Mouse (Mus musculus) layer of hippocampus, adult 8-10 months (tissue): ENCODE results near the gene Nfyb. TPM values are rescaled to one million over a fixed set of nuclear protein-coding genes. Genes with fewer than 3 reads are reported as not detected.

Experiments
- DNase-seq, 2 experiments: peaks; one replicate each; pipeline ENCODE4 v3.0.0; 2022; ENCODE audit warnings: low spot score in 2 of 2
- total RNA-seq, 4 experiments: library from RNA; stranded (reverse); gene quantifications; 2 replicates each; pipeline ENCODE4 v1.2.4; 2022

Nfyb gene
- total RNA-seq: 10 to 100 TPM; 58.1 to 69.3 (median 62.9) TPM

- DNase-seq: peak; percentile 97
These were observed at the start of gene Nfyb for GRCm38 (mm10) chr10:82763840-82764631. Nfyb (minus strand) TSS chr10:82764144.

GRCm38 (mm10) chr10:82811855-82812431 is 48.0 kb upstream of the Nfyb start:
- DNase-seq: peak in 1 of 2 experiments; percentile 47

GRCm38 (mm10) chr10:82809352-82809751 is 45.4 kb upstream of the Nfyb start:
- DNase-seq: no peak

- DNase-seq: no peak
These were observed 44.9 kb upstream of the Nfyb start for GRCm38 (mm10) chr10:82808891-82809290.

GRCm38 (mm10) chr10:82808155-82808554 is 44.2 kb upstream of the Nfyb start:
- DNase-seq: no peak

GRCm38 (mm10) chr10:82807238-82807637 is 43.3 kb upstream of the Nfyb start:
- DNase-seq: no peak

- no peak for DNase-seq
These were observed 42.5 kb upstream of the Nfyb start for GRCm38 (mm10) chr10:82806414-82806813.

- no peak for DNase-seq
These were observed 41.2 kb upstream of the Nfyb start for GRCm38 (mm10) chr10:82805111-82805510.

- no peak for DNase-seq
These were observed 40.5 kb upstream of the Nfyb start for GRCm38 (mm10) chr10:82804396-82804795.

- no peak for DNase-seq
These were observed 36.1 kb upstream of the Nfyb start for GRCm38 (mm10) chr10:82800094-82800493.

- no peak for DNase-seq
These were observed 34.5 kb upstream of the Nfyb start for GRCm38 (mm10) chr10:82798312-82798933.

GRCm38 (mm10) chr10:82797119-82797491 is 33.2 kb upstream of the Nfyb start:
- DNase-seq: no peak

- peak; percentile 37 for DNase-seq
These were observed 32.7 kb upstream of the Nfyb start for GRCm38 (mm10) chr10:82796471-82797118.

- DNase-seq: no peak
These were observed 31.8 kb upstream of the Nfyb start for GRCm38 (mm10) chr10:82795767-82796166.

GRCm38 (mm10) chr10:82795071-82795731 is 31.3 kb upstream of the Nfyb start:
- peak; percentile 70 to 73 for DNase-seq

GRCm38 (mm10) chr10:82792311-82792710 is 28.4 kb upstream of the Nfyb start:
- no peak for DNase-seq

- no peak for DNase-seq
These were observed 27.8 kb upstream of the Nfyb start for GRCm38 (mm10) chr10:82791713-82792112.

- no peak for DNase-seq
These were observed 26.6 kb upstream of the Nfyb start for GRCm38 (mm10) chr10:82790504-82790903.

- DNase-seq: no peak
These were observed 25.2 kb upstream of the Nfyb start for GRCm38 (mm10) chr10:82789181-82789580.

GRCm38 (mm10) chr10:82782472-82782871 is 18.5 kb upstream of the Nfyb start:
- no peak for DNase-seq

GRCm38 (mm10) chr10:82780816-82781215 is 16.9 kb upstream of the Nfyb start:
- DNase-seq: no peak
